Mouse (Mus musculus) neural tube, embryonic 13.5 days (tissue): ENCODE measurements around the gene Tbx5. TPM values are rescaled to one million over a fixed set of nuclear protein-coding genes. Genes with fewer than 3 reads are reported as not detected.
A peak's percentile ranks its signal among the peaks of the same experiment; 100 is the strongest.

Source experiments
- ATAC-seq: fragments of 200-750 bp; cut with Nextera tagmentation; 2 replicates; pipeline ENCODE4 v1.8.0; 2017; ENCODE audit warnings: low read depth, mild to moderate bottlenecking, moderate TSS enrichment, moderate library complexity
- H3K27ac ChIP-seq: fragments of 300-500 bp; sonication (generic); replicated peaks from 2 replicates; pipeline ENCODE4 v1.5.1; 2015; ENCODE audit warnings: moderate library complexity, mild to moderate bottlenecking, inconsistent platforms
- H3K27me3 ChIP-seq: fragments of 300-500 bp; sonication (generic); 2 replicates; pipeline ENCODE4 v1.6.1; 2015; ENCODE audit warnings: mild to moderate bottlenecking, inconsistent platforms
- H3K36me3 ChIP-seq: fragments of 300-500 bp; sonication (generic); 2 replicates; pipeline ENCODE4 v1.6.1; 2015; ENCODE audit warnings: mild to moderate bottlenecking, inconsistent platforms
- H3K4me1 ChIP-seq: fragments of 300-500 bp; sonication (generic); replicated peaks from 2 replicates; pipeline ENCODE4 v1.6.1; 2015; ENCODE audit warnings: inconsistent platforms
- H3K4me2 ChIP-seq: fragments of 300-500 bp; sonication (generic); 2 replicates; pipeline ENCODE4 v1.6.1; 2015; ENCODE audit warnings: inconsistent platforms, mild to moderate bottlenecking, moderate library complexity
- H3K4me3 ChIP-seq: fragments of 300-500 bp; sonication (generic); 2 replicates; pipeline ENCODE4 v1.5.1; 2015; ENCODE audit warnings: mild to moderate bottlenecking, inconsistent platforms
- H3K9ac ChIP-seq: fragments of 300-500 bp; sonication (generic); 2 replicates; pipeline ENCODE4 v1.6.1; 2015; ENCODE audit warnings: moderate library complexity, mild to moderate bottlenecking, inconsistent platforms
- H3K9me3 ChIP-seq: fragments of 300-500 bp; sonication (generic); 2 replicates; pipeline ENCODE4 v1.6.1; 2016; ENCODE audit warnings: inconsistent platforms
- WGBS: fragments of 180-500 bp; shearing (Covaris S2); methylation state at CpG from one replicate; pipeline ENCODE4 v1.1.7; 2015; 5-methylcytosine and 5-hydroxymethylcytosine counted together
- polyA plus RNA-seq: library from polyadenylated mRNA; unstranded; fragments of >200 nt; fragmentation: Nextera tagmentation; extraction: Ambion mirVana; gene quantifications from 2 replicates; pipeline ENCODE4 v1.2.1, GENCODE M21; 2015

The Tbx5 gene
- polyA plus RNA-seq, 1 experiment from 2014 or later: 0.15 TPM

DNA sequence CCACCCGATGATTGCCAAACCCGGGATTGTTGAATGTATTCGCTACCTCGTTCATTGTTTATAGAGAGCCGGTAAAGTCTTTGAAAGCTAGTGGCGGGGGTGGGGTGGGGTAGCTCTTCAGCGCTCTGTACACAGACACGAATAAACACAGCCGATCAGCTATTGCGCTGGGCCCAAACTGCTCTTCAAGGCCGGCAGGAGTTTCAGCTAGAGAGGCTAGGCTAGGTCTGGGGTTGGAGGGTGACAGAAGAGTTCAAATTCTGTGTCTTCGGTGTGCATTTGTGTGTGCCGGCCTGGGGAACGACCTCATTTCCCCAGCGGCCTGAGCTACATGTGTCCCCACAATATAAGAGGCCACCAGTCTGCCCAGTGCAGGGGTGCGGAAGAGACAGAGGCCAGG lies 6.7 kb downstream of the Tbx5 start:
- peaks cover 100% of the 10 kb centered on the region for H3K27me3 ChIP-seq
- H3K36me3 ChIP-seq: no peaks in the 10 kb centered on the region
- H3K9ac ChIP-seq: no peak overlapping the region
- no peak overlapping the region for H3K4me2 ChIP-seq
- H3K27ac ChIP-seq: no peak overlapping the region
- under 1% methylated on average over 16 of the region's 16 CpGs for WGBS
- no peak for ATAC-seq
- H3K4me3 ChIP-seq: no peak overlapping the region
- H3K9me3 ChIP-seq: no peaks in the 10 kb centered on the region
- H3K4me1 ChIP-seq: no peaks in the 10 kb centered on the region

DNA sequence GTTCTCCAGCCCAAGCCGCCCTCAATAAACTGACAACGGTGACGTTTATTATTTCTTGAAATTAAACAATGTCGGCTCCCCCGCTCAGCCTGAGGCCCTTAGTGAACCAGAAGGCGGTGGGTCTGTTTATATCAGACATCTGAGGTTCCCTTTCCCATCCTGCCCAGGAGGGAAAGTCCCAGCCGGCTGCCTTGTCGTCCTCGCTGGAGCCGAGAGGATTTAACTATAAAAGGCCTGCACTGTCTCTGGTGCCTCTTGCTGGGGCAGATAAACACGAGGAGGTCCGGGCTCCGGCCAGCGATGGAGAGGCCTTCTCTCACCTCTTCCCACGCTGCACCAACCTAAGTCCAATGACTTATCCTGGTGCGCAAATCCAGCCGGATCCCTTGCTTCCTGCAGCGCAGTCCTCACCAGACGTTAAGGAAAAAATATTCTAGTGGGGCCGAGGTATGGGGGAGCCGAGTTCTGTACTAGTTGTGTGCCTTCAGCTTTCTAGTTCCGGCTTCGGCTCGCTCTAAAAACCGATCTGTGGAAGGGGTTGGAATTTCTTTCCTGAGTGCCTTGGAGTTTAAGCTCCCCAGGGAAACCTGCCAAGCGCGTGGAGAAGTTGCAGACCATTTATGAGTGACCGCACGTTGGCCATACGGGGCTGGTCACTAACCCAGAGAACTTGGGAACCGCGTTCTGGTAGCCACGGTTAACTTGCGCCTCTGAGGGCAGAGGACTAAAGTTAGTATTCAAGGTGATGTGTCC lies 7.3 kb downstream of the Tbx5 start:
- no peak overlapping the region for H3K4me3 ChIP-seq
- H3K4me1 ChIP-seq: peaks cover 2% of the 10 kb centered on the region; the same call in 1 of the 2 replicates
- ATAC-seq: no peak
- H3K36me3 ChIP-seq: no peaks in the 10 kb centered on the region
- WGBS: under 1% methylated on average over 34 of the region's 34 CpGs
- no peak overlapping the region for H3K9ac ChIP-seq
- no peak overlapping the region for H3K27ac ChIP-seq
- H3K9me3 ChIP-seq: no peaks in the 10 kb centered on the region
- no peak overlapping the region for H3K4me2 ChIP-seq
- peaks cover 100% of the 10 kb centered on the region for H3K27me3 ChIP-seq

- Histone ChIP-seq H3K4me3 (no peak overlapping the region), H3K9ac (no peak overlapping the region), H3K4me2 (no peak overlapping the region), H3K27me3 (peaks cover 100% of the 10 kb centered on the region), H3K27ac (no peak overlapping the region), H3K9me3 (no peaks in the 10 kb centered on the region), H3K36me3 (no peaks in the 10 kb centered on the region), H3K4me1 (peaks cover 8% of the 10 kb centered on the region; the same call in 1 of the 2 replicates)
- under 1% methylated on average over 7 of the region's 7 CpGs for WGBS
- ATAC-seq: no peak
Measured at GRCm38 (mm10) chr5:119840404-119840803, 7.9 kb downstream of the Tbx5 start.

DNA sequence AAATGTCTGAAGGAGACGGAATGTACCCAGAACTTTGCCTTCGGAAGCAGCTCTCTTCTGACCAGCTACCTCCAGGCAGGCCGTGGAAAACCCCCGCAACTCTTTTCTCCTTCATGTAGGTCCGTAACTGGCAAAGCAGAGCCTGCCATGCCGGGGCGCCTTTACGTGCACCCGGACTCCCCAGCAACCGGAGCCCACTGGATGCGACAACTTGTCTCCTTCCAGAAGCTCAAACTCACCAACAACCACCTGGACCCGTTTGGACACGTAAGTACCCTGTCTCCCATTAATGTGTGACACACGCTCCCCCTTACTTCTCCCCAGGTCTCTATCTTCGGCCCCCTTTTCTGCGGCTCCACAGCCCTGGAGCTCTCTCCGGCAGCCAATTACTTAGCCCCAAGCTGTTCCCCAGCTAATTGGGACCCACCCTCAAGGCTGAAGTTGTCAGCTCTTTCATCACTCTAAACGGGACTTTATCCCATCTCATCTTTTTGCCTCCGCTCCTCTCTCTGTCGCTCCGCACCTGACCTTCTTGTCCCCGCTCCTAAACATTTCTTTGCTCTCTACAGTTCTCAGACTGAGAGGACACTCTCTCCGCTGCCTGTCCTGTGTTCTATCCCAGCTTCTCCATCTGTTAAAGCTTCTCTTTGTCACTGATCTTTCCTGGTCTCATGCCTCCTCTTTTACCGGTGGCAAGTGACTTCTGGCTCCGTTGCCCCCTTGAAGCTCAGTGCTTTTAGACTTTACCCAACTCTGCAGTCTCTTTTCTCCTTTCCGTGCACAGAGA lies 9.4 kb downstream of the Tbx5 start:
- Histone ChIP-seq H3K36me3 (no peaks in the 10 kb centered on the region), H3K4me1 (peaks cover 8% of the 10 kb centered on the region; the same call in 1 of the 2 replicates), H3K4me3 (no peak overlapping the region), H3K27ac (no peak overlapping the region), H3K9me3 (no peaks in the 10 kb centered on the region), H3K27me3 (peaks cover 100% of the 10 kb centered on the region), H3K4me2 (no peak overlapping the region), H3K9ac (no peak overlapping the region)
- no peak for ATAC-seq
- under 1% methylated on average over 26 of the region's 26 CpGs for WGBS

DNA sequence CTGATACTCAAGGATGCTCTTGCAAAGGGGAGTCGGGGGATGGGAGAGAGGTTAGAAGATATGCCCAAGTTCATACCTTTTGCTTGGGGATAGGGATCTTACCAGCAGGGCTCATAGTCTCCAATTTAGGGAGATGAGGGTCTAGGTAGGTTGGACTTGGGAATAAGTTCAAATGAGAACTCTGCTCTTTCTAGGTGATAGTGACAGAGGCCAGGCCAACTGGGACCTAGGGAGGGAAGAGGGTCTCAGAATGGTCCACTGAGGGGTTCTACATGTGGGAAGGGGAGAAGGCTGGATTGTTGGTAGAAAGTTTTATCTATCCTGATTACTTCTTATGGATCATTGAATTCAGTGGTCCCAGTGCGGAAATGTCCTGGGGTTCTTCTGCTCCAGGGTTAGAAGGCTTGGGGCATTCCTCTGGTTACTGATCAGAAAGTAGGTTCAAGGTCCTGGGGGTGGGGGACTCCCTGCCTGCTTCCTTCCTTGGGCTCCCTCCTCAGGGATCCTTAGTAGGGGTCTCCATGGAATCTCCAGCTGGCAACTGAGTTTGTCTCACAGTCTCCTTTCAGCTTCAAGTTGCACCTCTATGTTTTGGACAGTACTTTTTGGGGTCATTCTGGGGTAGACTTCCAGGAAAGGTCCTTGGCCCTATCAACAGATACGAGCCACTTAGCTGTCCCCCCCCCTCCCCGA lies 10.4 kb downstream of the Tbx5 start:
- Histone ChIP-seq H3K9ac (no peak overlapping the region), H3K4me3 (no peak overlapping the region), H3K4me2 (no peak overlapping the region), H3K36me3 (no peaks in the 10 kb centered on the region), H3K27me3 (peaks cover 100% of the 10 kb centered on the region), H3K27ac (no peak overlapping the region), H3K9me3 (no peaks in the 10 kb centered on the region), H3K4me1 (peaks cover 8% of the 10 kb centered on the region; the same call in 1 of the 2 replicates)
- ATAC-seq: no peak
- WGBS: 4% methylated on average over 4 of the region's 4 CpGs

- 0% methylated on average over 8 of the region's 8 CpGs for WGBS
- Histone ChIP-seq H3K27ac (no peak overlapping the region), H3K4me2 (no peak overlapping the region), H3K9me3 (no peaks in the 10 kb centered on the region), H3K36me3 (no peaks in the 10 kb centered on the region), H3K27me3 (peaks cover 100% of the 10 kb centered on the region), H3K9ac (no peak overlapping the region), H3K4me1 (peaks cover 8% of the 10 kb centered on the region; the same call in 1 of the 2 replicates), H3K4me3 (no peak overlapping the region)
- no peak for ATAC-seq
Measured at GRCm38 (mm10) chr5:119843394-119843777, 10.9 kb downstream of the Tbx5 start.

DNA sequence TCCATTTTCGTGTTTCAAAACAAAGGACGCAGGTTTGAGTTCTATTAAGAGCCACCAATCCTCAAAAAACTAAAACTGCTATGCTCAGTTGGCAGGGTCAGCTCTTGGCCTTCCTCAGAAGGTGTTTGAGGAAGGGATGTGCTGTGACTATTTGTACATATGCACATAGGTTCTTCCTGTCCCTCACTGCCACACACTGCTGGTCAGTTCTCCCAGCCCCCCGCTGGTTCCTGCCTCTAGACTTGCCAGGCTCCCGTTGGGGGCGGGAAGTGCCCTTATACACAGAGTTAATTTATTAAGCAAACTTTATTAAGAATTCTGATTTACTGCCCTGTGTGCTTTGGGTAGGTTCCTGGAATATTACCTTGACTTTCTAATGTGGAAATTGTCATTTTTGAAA lies 11.9 kb downstream of the Tbx5 start:
- 2% methylated on average over 5 of the region's 5 CpGs for WGBS
- Histone ChIP-seq H3K4me2 (no peak overlapping the region), H3K9me3 (no peaks in the 10 kb centered on the region), H3K27ac (no peak overlapping the region), H3K4me1 (peaks cover 8% of the 10 kb centered on the region; the same call in 1 of the 2 replicates), H3K36me3 (no peaks in the 10 kb centered on the region), H3K27me3 (peaks cover 100% of the 10 kb centered on the region), H3K9ac (no peak overlapping the region), H3K4me3 (no peak overlapping the region)
- ATAC-seq: no peak

GRCm38 (mm10) chr5:119844994-119845393 lies 12.5 kb downstream of the Tbx5 start:
- peak overlapping the region; percentile 43 for H3K4me2 ChIP-seq
- ATAC-seq: peak; percentile 67; the same call in 1 of the 2 replicates

DNA sequence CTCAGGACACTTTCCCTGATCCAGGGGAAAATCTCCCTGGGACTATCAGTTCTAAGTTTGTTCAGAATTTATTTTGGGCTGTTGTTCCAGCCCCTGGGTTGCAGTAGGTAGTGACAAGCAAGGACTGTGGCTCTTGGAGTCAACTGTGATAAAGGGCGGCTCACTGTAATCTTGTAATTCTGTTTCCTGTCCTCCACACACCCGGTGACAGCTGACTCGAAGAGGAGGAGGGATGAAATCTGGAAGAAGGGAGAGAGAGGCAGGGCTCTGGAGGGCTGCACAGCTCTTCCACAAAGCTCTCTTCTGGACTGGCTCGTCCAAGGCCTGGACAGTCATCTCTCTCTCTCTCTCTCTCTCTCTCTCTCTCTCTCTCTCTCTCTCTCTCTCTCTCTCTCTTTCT lies 24.6 kb downstream of the Tbx5 start:
- peaks cover 44% of the 10 kb centered on the region for H3K27me3 ChIP-seq
- H3K27ac ChIP-seq: no peak overlapping the region
- ATAC-seq: no peak
- no peaks in the 10 kb centered on the region for H3K4me1 ChIP-seq
- no peak overlapping the region for H3K4me2 ChIP-seq
- no peak overlapping the region for H3K9ac ChIP-seq
- no peak overlapping the region for H3K4me3 ChIP-seq
- H3K36me3 ChIP-seq: no peaks in the 10 kb centered on the region
- no peaks in the 10 kb centered on the region for H3K9me3 ChIP-seq
- 72% methylated on average over 4 of the region's 4 CpGs for WGBS

More at GRCm38 (mm10) chr5:119844994-119845393, 12.5 kb downstream of the Tbx5 start:
- Histone ChIP-seq H3K27ac (no peak overlapping the region), H3K9ac (no peak overlapping the region), H3K36me3 (no peaks in the 10 kb centered on the region), H3K9me3 (no peaks in the 10 kb centered on the region), H3K27me3 (peaks cover 96% of the 10 kb centered on the region), H3K4me1 (peaks cover 8% of the 10 kb centered on the region; the same call in 1 of the 2 replicates), H3K4me3 (peak overlapping the region; percentile 11; the same call in 1 of the 2 replicates)
- under 1% methylated on average over 21 of the region's 21 CpGs for WGBS

DNA sequence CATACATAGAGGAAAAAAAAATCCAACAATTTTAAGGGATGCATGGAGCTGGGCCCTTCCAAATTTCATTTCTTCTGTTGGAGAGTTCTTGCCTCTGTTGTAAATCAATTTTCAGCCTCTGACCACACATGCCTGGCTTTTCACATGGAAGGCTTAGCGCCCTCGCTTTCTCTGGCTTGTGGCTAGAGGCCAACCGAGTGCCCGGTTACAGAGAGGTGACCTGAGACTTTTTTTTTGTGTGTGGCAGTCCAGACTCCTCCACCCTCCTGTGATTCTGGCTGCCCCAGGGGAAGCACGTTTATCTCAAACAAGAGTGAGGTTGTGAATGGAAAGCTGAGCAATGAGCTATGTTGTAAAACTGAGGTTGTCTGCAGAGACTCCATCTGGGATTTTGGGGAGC lies 28.8 kb downstream of the Tbx5 start:
- H3K27ac ChIP-seq: no peak overlapping the region
- no peaks in the 10 kb centered on the region for H3K9me3 ChIP-seq
- H3K4me2 ChIP-seq: no peak overlapping the region
- peaks cover 4% of the 10 kb centered on the region for H3K4me1 ChIP-seq
- no peak overlapping the region for H3K4me3 ChIP-seq
- no peak for ATAC-seq
- no peaks in the 10 kb centered on the region for H3K36me3 ChIP-seq
- 79% methylated on average over 5 of the region's 5 CpGs for WGBS
- peaks cover 33% of the 10 kb centered on the region for H3K27me3 ChIP-seq
- no peak overlapping the region for H3K9ac ChIP-seq

- Histone ChIP-seq H3K4me3 (no peak overlapping the region), H3K9me3 (no peaks in the 10 kb centered on the region), H3K4me2 (no peak overlapping the region), H3K27me3 (peaks cover 30% of the 10 kb centered on the region), H3K27ac (no peak overlapping the region), H3K4me1 (peaks cover 14% of the 10 kb centered on the region), H3K9ac (no peak overlapping the region), H3K36me3 (no peaks in the 10 kb centered on the region)
- no peak for ATAC-seq
- 86% methylated on average over 5 of the region's 5 CpGs for WGBS
Measured at GRCm38 (mm10) chr5:119862431-119862830, 30.0 kb downstream of the Tbx5 start.
